Mouse (Mus musculus): Measurements from ENCODE around the gene Parn.

Gene Parn

GRCm38 (mm10) chr16:13556954-13557470 is 111.0 kb downstream of the Parn start:
- in situ Hi-C loops (cut with MboI; ENCODE audit: low sequenced_read_pairs), result no loop called here

DNA sequence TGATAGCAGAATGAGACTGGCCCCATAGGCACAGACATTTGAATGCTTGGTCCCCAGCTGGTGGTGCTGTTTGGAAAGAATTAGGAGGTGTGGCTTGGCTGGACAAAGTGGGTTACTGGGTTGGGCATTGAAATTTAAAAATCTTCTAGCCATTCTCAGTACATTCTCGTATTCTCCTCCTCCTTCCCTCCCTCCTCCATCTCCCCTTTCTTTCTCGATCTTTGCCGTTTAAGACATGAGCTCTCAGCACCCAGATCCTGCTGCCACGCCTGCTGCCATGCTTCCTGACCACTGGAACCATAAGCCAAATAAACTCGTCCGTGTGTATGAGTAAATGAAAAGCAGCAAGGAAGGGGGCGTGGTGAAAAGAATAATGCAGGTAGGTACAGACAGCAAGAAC is 111.5 kb downstream of the Parn start:
- in situ Hi-C loops (cut with MboI; ENCODE audit: low sequenced_read_pairs), result no loop called here

DNA sequence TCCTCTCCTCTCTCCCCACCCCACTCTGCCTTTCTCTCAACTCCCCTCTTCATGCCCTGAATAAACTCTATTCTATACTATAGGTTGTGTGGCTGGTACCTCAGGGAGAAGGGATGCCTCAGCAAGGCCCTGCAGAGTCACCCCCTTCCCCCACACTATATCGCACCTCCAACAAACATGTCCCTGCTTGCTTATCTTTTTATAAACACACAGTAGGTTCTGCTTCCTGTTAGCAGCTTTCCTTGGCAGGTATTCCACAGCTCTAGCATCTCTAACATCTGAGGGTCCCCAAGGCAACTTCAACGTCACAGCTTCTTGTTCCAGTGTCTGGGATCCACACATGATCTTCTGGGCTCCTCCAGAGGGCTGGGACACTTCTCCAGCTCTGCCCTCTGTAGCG is 117.3 kb downstream of the Parn start:
- in situ Hi-C loops (cut with MboI; ENCODE audit: low sequenced_read_pairs), result no loop called here

DNA sequence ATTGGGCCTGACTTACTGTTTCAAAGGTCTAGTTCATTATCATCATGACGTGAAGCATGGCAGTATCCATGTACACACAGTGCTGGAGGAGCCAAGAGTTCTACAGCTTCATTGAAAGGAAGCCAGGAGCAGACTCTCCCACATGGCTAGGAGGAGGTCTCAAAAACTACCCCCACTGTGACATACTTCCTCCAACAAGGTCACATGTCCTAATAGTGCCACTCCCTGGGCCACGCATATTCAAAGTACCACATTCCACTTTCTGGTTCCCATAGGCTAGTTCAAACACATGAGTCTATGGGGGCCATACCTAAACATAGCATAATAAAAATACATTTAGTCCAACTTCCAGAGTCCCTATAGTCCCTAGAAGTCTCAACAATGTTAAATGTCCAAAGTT is 118.0 kb downstream of the Parn start:
- in situ Hi-C loops (cut with MboI; ENCODE audit: low sequenced_read_pairs), result no loop called here

GRCm38 (mm10) chr16:13541816-13542215 is 126.2 kb downstream of the Parn start:
- in situ Hi-C loops (cut with MboI; ENCODE audit: low sequenced_read_pairs), result no loop called here

GRCm38 (mm10) chr16:13541121-13541747 is 126.7 kb downstream of the Parn start:
- in situ Hi-C loops (cut with MboI; ENCODE audit: low sequenced_read_pairs), result no loop called here

DNA sequence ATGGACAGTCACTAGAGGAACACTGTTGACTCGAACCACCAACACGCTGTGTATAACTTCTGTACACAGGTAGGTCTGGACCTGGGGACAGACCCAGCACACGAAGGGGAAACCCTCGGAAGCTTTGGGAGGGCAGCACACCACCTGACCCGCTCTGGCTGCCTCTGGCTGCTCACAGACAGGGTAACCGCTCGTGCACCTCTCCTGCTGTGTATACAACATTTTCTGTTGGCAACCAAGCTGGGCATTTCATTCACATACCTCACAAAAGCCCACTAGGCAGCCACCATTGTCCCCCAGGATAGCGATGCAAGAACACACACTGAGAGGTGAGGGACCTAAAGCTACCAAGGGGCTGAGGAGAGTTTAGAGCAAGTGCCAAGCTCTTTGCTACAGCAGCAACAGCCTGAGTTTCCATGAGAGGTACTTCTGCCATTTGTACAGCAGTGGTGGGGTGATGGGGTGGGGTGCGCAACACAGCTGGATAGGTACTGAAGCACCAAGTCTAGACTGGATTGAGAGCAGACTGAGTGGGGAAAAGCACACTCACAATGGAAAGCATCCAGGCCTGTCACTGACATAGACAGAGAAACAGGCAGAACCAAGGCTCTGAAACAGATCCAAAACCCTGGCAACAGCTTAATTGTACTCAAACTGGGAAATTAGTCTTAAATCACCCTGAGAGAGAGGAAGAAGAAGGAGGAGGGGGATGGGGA is 128.9 kb downstream of the Parn start:
- in situ Hi-C loops (cut with MboI; ENCODE audit: low sequenced_read_pairs), result no loop called here

GRCm38 (mm10) chr16:13538213-13538932 is 129.6 kb downstream of the Parn start:
- in situ Hi-C loops (cut with MboI; ENCODE audit: low sequenced_read_pairs), result no loop called here

- in situ Hi-C loops (cut with MboI; ENCODE audit: low sequenced_read_pairs), result no loop called here
Measured at GRCm38 (mm10) chr16:13536404-13536803, 131.6 kb downstream of the Parn start.

GRCm38 (mm10) chr16:13535856-13536255 is 132.1 kb downstream of the Parn start:
- in situ Hi-C loops (cut with MboI; ENCODE audit: low sequenced_read_pairs), result no loop called here

DNA sequence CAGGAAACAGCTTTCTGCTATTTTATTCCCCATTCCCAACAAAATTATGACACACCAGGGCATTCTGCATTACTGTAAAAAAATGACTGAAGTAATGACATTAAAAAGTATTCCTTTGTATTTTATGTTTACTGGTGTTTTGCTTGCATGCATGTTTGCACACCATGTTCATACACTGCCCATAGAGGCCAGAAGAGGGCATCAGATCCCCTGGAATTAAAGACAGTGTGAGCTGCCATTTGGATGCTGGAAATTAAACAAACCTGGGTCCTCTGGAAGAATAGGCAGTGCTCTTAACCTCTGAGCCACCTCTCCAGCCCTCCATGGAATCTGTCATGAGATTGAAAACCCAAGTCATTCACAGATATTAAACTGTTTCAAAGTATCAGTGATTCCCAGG is 135.1 kb downstream of the Parn start:
- in situ Hi-C loops (cut with MboI; ENCODE audit: low sequenced_read_pairs), result no loop called here

GRCm38 (mm10) chr16:13531279-13531678 is 136.7 kb downstream of the Parn start:
- in situ Hi-C loops (cut with MboI; ENCODE audit: low sequenced_read_pairs), result no loop called here

GRCm38 (mm10) chr16:13521359-13521758 is 146.6 kb downstream of the Parn start:
- in situ Hi-C loops (cut with MboI; ENCODE audit: low sequenced_read_pairs), result no loop called here

GRCm38 (mm10) chr16:13520301-13520700 is 147.7 kb downstream of the Parn start:
- in situ Hi-C loops (cut with MboI; ENCODE audit: low sequenced_read_pairs), result no loop called here

- in situ Hi-C loops (cut with MboI; ENCODE audit: low sequenced_read_pairs), result no loop called here
Measured at GRCm38 (mm10) chr16:13516214-13516613, 151.8 kb downstream of the Parn start.

GRCm38 (mm10) chr16:13515524-13515923 is 152.4 kb downstream of the Parn start:
- in situ Hi-C loops (cut with MboI; ENCODE audit: low sequenced_read_pairs), result no loop called here

DNA sequence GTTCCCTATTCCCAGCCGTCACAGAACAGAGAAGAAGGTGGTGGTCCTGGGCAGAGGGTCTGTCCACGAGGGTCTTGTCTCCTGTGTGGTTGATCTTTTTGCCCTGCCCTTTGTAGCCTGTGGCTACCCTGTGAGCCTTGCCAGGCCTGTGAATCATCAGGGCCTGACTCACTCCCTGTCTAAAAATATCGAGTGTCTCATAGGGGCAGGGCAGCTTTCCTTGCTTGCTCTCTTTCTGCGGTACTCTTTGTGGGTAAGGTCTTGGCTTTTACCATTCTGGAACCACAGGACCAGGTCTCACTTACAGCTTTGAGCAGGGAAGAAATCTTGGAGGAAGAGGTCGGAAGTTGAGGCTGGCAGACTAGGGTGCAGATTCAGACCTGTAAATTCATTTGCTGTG is 162.9 kb downstream of the Parn start:
- in situ Hi-C loops (cut with MboI; ENCODE audit: low sequenced_read_pairs), result no loop called here

- in situ Hi-C loops (cut with MboI; ENCODE audit: low sequenced_read_pairs), result no loop called here
Measured at GRCm38 (mm10) chr16:13504476-13504875, 163.5 kb downstream of the Parn start.

DNA sequence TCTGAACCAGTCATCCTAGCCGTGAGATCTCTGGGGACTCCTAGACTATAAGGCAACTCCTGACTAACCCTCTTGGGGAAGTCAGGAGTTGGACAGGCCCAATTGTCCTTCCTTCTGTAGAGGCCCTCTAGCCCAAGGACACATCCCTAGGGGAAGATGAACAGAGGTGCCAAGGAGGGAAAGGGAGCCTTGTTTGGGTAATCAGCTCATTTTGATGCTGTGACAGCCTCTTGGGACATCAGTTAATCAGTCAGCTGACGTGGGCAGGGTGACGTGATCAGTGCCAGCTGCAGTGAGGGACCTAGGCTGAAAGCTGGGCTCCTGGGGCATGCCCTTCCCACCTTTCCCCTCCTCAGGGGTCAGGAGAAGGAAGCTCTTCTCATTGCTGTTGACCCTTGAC is 169.0 kb downstream of the Parn start:
- in situ Hi-C loops (cut with MboI; ENCODE audit: low sequenced_read_pairs), result no loop called here

DNA sequence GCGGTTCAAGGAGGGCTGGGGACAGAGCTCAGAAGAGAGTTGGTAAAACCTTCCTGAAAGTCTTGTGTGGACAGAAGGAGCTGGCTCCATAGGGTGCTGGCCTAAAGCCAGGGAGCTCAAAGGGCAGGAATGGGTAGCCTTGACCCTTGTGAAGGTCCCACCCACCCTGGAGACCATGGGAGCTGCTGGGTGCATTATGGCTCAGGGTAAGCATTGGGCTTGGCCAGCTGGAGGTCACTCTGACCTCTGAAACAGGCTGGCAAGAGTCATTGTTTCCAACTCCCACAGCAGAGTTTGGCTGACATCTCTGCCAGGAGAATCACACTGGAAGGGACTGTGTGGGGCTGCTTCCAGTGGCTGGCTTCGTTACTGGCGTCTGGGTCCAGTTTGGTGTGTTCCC is 174.0 kb downstream of the Parn start:
- in situ Hi-C loops (cut with MboI; ENCODE audit: low sequenced_read_pairs), result no loop called here

- in situ Hi-C loops (cut with MboI; ENCODE audit: low sequenced_read_pairs), result no loop called here
Measured at GRCm38 (mm10) chr16:13492996-13493395, 175.0 kb downstream of the Parn start.

- in situ Hi-C loops (cut with MboI; ENCODE audit: low sequenced_read_pairs), result no loop called here
Measured at GRCm38 (mm10) chr16:13491776-13492175, 176.2 kb downstream of the Parn start.
